Mouse (Mus musculus): ENCODE measurements around the gene Rnf144a.

DNA sequence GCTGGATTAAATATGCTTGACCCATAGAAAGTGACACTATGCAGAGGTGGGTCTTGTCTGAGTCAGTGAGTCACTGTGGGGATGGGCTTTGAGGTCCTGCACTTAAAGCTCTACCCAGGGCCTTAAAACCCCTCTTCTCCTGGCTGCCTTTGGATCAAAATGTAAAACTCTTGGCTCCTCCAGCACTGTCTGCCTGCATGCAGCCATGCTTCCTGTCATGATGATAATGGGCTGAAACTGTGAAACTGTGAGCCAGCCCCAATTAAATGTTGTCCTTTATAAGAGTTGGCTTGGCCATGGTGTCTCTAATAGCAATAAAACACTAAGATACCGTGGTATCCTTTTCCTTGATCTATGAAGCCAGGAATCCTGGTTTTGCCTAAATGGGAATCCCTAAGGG, 13.8 kb downstream of the Rnf144a start:
- no peak for TF ChIP-seq CTCF (IDR thresholded peaks at IDR 0.05; ENCODE audit: extremely low read depth, insufficient read depth, low read length)
- TF ChIP-seq POLR2A (IDR thresholded peaks at IDR 0.05; ENCODE audit: extremely low read depth, insufficient read depth, low read length), result no peak
